Mouse (Mus musculus): ENCODE measurements around the gene Marf1. TPM values are rescaled to one million over a fixed set of nuclear protein-coding genes. Genes with fewer than 3 reads are reported as not detected.

Marf1 gene
- total RNA-seq, 2 experiments from 2014 or later = 58.0 to 62.1 TPM

DNA sequence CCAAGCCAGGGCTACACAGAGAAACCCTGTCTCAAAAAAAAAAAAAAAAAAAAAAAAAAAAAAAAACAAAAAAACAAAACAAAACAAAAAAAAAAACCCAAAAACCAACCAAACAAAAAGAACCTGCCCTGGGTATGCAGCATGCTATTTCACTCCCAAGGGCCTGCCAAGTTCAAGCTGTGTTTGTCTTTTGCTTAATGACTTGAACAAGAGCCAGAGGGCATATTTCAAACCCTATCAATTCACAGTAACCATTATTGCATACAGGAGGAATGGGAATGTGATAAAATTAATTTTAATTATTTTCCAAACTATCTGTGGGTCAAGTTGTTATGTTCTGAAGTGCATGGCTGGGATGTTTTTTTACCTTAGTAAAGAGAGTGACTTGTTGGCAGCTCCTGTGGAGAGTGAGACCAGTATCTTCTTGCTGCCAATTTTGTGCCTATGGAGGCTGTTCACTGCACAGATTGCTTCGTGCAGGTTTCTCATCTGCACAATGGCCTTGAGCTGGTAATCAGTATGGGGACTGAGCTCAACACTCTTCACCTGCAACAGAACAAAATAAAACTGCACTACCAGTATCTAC is 25.1 kb downstream of the Marf1 start:
- DNase-seq (ENCODE audit: low spot score in 2 of 2) = no peak

DNA sequence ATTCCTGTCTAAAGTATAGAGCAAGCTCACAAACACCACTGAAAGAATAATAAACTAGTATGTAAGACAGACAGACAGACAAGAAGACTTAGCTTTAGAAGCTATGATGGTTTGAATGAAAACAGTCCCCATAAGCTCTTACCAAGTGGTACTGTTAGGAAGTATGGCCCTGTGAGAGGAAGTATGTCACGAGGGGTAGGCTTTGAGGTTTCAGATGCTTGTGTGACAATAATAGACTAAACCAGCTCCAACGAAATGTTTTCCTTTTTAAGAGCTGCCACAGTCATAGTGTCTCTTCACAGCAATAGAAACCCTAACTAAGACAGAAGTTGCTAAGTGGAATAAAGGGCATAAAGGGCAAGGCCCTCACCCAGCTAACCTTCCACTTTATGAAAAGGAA is 28.1 kb downstream of the Marf1 start:
- no peak for DNase-seq (ENCODE audit: low spot score in 2 of 2)

DNA sequence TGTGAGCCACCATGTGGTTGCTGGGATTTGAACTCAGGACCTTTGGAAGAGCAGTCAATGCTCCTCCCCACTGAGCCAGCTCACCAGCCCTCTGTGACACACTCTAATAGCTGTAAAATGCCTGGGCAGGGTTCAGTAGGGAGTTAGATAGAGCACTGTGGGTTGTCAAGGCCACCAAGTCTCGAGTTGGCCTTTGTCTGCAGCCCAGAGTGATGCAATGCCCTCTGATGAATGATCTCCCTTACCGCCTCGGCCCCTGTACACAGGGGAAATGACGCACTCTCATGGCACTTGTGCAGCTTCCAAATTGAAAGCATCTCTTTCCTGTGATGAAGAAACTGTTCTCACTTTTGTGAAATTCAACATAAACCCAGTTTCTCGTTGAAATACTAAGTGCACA is 31.3 kb downstream of the Marf1 start:
- no peak for DNase-seq (ENCODE audit: low spot score in 2 of 2)

DNA sequence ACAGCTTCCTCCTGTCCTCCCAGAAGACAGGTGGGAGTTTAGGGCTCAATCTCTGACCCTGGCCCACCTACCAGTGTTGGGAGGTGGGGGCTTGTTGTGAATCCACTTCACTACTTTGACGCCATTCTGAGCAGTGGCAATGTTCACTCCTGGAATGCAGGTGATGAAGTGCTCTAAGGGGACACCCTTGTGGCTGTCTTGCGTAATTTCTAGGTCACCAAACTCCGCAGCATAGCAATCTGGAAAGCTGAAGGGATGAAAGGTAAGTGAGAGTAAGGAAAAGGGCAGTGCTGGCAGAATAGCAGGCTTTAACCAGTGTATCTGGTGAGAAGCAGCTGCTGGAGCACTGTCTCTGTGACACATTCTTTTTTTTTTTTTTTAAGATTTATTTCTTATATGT is 31.8 kb downstream of the Marf1 start:
- DNase-seq (ENCODE audit: low spot score in 2 of 2) = no peak

DNA sequence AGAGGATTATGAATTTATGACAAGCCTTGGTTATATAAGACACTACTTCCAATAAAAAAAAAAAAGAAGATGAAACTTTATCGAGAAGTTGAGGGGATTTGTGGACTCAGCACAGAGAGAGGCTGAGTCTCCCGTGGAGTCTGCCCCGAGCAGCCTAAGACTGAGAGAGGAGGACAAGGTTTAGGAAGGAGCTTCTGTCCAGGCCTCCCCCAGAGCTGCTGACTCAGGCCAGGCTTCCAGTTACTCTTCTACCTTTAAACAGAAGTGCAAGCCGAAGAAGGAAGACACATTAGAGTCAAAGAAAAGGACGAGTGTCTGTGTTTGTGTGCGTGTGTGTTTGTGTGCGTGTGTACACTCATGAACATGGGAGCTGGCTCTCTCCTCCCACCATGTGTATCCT is 32.4 kb downstream of the Marf1 start:
- no peak for DNase-seq (ENCODE audit: low spot score in 2 of 2)

DNA sequence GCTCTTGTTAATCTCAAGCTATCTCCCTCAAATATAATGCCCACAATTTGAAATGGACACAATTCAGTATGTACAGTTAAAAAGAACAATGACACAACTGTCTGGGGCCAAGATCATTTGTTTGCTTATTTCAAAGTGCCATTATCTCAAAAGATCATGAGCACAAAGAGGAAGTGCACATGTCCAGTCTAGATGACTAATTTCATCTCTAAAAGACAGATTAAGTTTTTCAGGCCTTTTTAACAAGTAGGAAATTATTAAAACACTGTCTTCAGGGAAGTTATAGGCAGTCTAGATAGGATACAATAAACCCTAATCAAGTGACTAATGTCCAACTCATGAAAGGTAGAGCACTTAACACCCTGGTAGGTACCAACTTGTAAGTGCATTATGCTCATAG is 34.2 kb downstream of the Marf1 start:
- DNase-seq (ENCODE audit: low spot score in 2 of 2) = no peak

DNA sequence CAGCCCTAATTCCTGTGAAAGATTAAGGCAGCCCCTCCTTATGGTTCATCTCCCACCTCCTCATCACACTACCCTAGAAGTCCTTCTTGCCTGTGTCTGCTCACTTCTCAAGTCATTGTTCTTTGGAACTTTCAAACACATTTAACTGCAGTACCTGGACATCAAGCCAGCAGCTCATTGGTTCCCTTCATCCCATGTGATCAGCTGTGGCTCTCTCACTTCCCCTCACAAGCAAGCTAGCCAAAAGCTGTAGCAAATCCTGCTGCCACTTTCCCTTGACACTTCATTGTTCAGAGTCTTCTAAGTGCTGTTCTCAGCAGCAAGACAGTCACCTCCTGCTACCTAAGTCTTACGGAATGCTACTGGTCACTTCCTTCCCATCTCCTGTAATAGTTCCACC is 37.9 kb downstream of the Marf1 start:
- DNase-seq (ENCODE audit: low spot score in 2 of 2) = no peak

DNA sequence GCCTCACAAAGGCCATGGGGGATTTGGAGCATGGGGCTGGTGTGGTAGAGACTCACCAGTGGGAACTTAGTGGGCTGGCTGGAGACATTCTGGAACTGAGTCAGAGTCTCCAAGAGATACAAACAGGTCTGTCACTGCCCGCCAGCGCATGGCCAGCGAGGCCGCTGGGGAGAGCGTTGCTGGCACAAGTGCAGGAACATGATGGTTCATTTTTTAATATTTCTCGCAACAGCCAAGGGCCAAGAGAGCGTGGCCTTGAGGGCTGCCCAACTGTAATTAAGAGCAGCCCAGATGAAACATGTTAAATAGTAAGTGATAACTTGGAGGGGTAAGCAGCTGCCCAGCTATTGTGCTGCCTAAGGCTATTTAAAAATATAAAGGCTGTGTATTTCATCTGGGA is 38.4 kb downstream of the Marf1 start:
- no peak for DNase-seq (ENCODE audit: low spot score in 2 of 2)

DNA sequence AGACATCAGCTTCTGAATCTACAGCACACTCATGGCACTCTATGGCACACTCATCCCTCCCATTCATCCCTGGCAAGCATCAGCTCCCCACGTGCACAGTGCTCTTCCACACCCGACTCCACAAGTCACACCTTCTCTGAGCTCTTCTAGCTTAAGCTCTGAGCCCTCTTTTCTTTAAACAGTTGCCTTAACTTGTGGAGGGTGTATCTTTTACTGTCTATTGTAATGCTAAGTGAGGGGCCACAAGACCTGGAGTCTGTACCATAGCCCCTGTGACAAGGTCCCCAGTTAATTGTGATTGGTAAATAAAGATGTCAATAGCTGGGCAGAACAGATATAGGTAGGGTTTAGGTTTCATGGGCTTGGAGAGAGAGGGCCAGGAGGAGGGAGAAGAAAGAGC is 39.2 kb downstream of the Marf1 start:
- DNase-seq (ENCODE audit: low spot score in 2 of 2) = no peak

DNA sequence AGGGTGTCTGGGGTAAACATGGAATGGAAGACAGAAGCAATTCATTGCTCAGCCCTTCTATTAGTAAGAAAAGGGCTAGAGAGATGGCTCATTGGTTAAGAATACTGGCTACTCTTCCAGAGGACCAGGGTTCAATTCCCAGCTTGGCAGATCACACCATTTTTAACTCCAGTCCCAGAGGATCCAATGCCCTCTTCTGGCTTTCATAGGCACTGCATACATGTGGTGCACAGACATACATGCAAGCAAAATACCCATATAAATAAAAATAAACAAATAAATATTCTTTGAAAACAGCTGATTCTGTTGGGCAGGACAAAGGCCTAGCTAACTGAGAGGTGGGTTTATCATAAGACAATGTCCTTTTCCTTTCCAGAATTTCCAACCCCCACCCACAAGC is 40.6 kb downstream of the Marf1 start:
- no peak for DNase-seq (ENCODE audit: low spot score in 2 of 2)

DNA sequence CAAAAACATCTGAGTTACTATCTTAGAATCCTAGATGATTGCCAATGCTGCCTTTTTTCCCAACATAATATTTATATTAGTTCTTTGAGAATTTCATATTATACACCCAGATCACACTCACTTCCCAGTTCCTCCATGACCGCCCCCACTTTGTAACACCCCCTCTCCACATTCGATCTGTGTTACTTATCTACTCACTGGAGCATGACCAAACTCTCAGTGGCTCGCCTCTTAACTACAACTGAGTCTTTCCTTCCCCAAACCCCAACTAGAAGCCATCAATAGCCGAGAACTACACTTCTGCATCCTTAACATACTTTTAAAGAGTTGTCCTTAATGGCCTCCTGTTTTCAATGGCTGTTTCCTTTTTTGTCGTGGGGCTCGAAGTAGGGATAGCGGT is 41.6 kb downstream of the Marf1 start:
- no peak for DNase-seq (ENCODE audit: low spot score in 2 of 2)

DNA sequence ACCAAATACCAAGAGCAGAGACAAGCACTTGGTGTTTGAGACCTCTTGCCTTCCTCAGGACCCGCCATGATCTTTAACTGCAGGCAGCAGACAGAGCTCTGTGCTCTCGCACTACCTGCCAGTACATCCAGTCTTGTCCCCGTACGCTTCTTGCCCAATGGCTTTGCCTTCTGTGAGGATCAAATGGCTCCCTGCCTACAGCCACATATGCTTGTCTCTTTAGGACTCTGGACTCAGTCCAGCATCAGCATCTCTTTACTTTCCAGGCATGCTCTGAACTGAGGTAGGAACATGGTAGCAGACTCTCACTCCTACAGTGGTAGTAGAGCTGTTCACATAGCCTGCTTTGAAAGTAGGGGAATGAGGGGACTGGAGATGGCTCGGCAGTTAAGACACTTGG is 42.2 kb downstream of the Marf1 start:
- no peak for DNase-seq (ENCODE audit: low spot score in 2 of 2)

DNA sequence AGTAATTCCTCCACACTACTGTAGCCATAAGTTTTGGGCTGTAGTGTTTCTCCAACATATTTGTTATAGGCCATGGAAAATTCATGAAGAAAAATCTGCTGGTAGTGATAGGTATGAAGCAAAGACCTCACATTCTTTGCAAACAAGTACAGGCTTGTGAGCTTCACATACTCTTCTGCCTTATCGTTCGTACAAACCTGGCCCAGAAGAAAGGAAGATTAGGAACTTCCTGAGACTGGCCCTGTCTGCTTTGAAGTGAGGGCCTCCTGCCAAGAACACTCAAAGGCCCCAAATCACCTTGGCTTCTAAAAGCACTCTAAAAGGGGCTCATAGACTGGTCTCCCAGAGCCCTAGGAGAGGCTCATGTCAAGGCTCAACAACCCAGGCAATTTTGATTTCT is 45.9 kb downstream of the Marf1 start:
- DNase-seq (ENCODE audit: low spot score in 2 of 2) = no peak

DNA sequence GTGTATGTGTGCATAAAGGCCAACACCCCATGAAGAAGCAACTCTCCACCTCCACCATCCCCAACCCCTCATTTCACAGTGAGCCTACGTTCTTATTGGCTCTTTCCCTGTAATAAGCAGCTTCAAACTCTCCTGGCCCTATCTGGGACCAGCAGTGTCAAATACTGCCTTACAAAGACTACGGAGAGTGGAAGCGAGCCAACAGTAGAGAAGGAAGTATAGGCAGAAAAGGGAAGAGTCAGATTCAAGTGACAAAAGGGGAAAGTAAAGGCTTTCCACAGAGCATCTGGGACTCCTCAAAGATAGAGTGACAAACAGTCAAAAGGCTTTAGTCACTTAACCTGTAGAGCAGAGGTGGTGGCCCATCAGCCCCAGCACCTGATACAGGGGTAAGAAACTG is 50.4 kb downstream of the Marf1 start:
- no peak for DNase-seq (ENCODE audit: low spot score in 2 of 2)

DNA sequence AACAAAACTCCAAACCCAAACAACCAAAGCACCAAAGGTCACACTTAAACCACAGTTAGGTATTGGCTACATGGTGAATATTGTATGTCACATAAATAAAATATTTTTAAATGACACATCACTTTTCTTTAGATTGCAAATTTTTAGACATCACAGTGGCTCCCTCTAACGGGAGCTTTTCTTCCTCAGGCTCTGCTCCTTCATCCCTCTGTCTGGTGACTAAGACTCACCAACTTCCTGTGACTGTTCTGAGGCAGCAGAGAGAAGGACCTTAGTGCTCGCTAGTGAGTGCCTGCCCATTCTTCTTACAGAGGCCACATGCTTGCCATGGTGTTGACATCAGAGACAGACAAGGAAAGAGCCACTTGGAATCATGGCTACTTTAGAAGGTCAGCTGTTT is 51.0 kb downstream of the Marf1 start:
- peak in 1 of 2 experiments; percentile 12 for DNase-seq (ENCODE audit: low spot score in 2 of 2)

DNA sequence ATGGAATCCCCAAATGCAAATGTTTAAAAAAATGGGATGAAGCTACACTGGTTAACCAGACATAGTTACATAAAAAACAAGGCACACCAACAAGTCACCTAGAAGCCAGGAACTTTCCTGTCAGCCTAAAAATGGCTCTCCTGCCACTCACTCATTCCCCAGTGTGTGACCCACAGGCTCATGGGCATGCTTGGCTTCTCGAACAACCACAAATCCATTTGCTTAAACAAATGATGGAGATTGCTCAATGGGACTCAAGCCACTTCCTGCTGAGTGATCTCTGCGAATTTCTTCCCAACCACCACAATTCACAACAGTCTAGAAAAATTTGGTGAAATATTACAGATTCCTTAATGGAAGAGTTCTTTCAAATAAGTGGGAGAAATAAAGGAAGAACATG is 52.2 kb downstream of the Marf1 start:
- DNase-seq (ENCODE audit: low spot score in 2 of 2) = no peak

DNA sequence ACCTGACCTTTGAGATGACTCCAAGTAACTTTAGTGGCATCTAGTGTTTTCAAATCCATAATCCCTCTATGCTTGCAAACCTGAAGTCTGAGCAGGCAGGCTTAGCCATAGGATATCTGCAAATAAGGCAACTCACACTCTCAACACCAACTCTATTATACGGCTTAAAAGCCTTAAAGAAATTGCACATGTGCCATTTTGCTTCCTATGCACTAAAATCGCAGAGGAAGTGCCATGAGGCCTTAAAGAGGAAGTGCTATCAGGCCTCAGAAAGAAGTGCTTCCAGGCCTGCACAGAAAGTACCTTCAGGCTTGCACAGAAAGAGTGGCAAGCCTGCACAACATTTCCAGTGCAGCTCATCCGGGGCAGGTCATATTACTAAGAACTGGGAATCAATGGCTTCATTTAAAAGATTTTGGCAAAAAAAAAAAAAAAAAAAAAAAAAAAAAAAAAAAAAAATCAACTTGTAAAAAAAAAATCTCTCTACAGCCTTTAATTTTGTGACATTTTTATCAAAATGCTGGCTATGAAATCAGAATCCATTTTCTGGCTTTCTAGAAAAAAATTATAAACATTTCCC is 53.4 kb downstream of the Marf1 start:
- DNase-seq (ENCODE audit: low spot score in 2 of 2) = no peak

DNA sequence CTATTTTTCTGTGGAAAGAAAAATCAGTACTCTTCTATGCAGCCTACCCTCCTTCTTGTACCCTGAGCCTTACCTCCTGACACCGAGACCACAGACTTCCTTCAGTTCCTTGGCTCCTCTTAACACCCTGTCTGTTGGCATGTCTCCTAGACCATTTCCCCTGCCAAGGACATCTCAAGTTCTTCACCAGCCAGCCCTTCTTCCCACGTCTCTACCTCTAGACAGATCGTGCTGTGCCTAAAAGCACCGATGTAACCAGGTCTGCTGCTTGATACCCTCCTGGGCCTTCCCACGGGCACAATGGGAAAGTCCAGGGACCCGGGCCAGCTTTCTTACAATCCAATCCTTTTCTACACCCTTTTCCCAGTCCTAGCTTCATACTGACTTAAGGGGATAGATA is 57.3 kb downstream of the Marf1 start:
- peak in 1 of 2 experiments; percentile 20 for DNase-seq (ENCODE audit: low spot score in 2 of 2)

DNA sequence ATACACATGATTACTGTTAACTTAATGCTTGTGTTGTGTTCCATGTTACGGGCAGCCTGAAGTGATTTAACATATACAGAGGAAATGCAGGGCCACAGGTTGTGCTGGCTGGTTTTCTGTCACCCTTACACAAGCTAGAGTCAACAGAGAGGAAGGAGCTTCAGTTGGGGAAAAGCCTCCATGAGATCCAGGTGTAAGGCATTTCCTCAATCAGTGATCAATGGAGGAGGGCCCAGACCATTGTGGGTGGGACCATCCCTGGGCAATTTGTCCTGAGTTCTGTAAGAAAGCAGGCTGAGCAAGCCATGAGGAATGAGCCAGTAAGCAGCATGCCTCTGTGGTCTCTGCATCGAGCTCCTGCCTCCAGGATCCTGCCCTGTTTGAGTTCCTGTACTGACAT is 71.4 kb downstream of the Marf1 start:
- no peak for DNase-seq (ENCODE audit: low spot score in 2 of 2)

DNA sequence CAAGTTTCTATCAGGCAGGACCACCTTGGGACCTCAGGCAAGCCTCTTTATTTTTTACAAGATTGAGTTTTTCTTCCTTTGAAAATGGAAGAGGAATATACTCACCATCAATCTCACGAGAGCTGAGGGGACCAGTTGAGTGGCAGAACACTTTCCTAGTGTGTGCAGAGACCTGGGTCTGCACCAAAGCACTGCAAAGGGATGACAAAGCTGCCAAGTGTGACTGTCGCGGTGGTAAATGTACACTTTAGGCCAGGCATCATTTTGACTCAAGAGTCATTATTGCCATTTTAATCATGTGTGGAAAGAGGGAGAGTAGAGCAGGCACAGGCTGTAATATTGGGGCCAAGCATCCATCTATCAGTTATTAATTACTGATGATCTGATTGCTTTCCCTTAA is 73.9 kb downstream of the Marf1 start:
- DNase-seq (ENCODE audit: low spot score in 2 of 2) = no peak

DNA sequence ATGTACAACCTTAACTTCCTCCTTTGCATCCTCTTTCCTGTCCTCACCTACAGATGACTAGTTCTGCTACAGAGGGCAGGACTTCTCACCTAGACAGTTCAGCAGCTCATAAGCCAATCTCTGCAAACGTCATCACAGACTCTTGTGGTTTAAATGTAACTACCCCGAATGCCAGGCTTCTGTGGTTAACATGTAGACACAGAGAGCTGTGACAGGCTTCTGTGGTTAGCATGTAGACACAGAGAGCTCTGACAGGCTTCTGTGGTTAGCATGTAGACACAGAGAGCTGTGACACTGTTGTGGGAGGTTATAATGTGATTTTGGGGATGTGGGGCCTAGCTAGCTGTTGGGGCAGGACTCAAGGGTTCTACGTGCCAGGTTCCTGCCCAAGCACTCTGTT is 74.9 kb downstream of the Marf1 start:
- DNase-seq (ENCODE audit: low spot score in 2 of 2) = no peak

DNA sequence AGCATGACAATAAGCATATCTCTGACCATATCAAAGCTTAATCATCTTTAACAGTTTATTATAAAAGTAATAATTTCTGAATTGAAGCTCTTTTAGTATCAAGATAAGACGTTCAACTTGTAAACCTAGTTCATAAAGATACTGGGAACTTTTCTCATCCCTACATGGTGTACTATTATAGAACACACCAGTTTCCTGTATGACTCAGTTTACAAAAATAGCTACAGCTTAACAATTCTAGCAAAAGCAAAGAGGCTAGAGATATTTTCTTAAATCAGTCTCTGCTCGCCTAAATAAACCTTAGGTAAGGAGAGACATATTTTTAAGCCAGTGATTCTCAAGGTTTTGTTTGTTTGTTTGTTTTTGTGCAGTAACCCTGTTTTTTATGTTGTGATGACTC is 80.2 kb downstream of the Marf1 start:
- DNase-seq (ENCODE audit: low spot score in 2 of 2) = no peak

DNA sequence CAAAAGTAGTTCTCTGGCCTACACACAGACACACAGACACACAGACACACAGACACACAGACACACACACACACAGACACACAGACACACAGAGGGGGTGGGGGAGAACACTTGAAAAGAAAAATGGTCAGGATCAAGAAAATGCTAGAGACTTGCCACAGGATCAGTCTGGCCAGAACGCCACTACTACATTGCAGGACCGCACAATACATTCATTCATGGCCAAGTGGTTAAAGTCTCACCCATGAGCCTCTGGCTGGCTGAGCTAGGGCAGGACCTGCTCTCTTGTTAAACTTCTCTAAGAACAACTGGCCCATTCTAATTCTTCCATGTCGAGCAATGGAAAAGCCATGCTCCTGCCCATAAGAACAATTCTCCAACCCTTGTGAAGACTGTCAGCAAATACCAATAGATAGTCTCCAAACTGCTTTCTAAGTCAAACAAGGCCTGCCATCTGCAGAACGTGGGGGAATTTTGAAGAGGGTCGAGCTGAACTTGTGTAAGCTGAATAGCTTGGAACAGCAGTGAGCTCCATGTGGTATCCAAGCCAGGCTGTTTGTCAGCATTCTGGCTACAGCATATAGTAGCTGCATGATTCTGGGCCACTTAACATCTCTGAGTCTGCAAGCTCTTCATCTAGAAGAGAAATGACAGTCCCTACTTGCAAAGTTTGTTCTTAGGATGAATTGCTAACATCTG is 92.5 kb downstream of the Marf1 start:
- DNase-seq (ENCODE audit: low spot score in 2 of 2) = peak in 1 of 2 experiments; percentile 52
